Mouse (Mus musculus) lung, postnatal 0 days (tissue): ENCODE data around the gene Lrrc3c.

Experiments used
- CTCF ChIP-seq: IDR thresholded peaks from 2 replicates; pipeline ENCODE4 v1.5.1; 2016; ENCODE audit warnings: antibody characterized with exemption, mild to moderate bottlenecking
- EP300 ChIP-seq: IDR thresholded peaks from 2 replicates; pipeline ENCODE4 v1.6.1; 2016; ENCODE audit warnings: antibody characterized with exemption, mild to moderate bottlenecking, control low read depth

- no peak for TF ChIP-seq CTCF
- no peak for TF ChIP-seq EP300
These were observed 13.4 kb upstream of the Lrrc3c start for GRCm38 (mm10) chr11:98584629-98585177.
